Mouse (Mus musculus) cerebellum, adult 2 months (tissue): ENCODE results near the gene Mthfd2l. TPM values are rescaled to one million over a fixed set of nuclear protein-coding genes. Genes with fewer than 3 reads are reported as not detected.

Source experiments
- DNase-seq, 2 experiments: peaks; one replicate each; pipeline ENCODE4 v3.0.0; 2021
- H3K27ac ChIP-seq: fragments of 200-500 bp; 2 replicates; pipeline ENCODE4 v1.5.1; 2012; ENCODE audit warnings: low read length, control low read depth, inconsistent platforms; ENCODE audit not compliant: insufficient read depth
- H3K27me3 ChIP-seq: fragments of 200-500 bp; 2 replicates; pipeline ENCODE4 v1.6.1; 2012; ENCODE audit warnings: inconsistent platforms, mild to moderate bottlenecking, low read length, moderate library complexity; ENCODE audit not compliant: control insufficient read depth, insufficient read depth
- H3K4me1 ChIP-seq: fragments of 200-500 bp; 2 replicates; pipeline ENCODE4 v1.6.1; 2011; ENCODE audit warnings: low read length; ENCODE audit not compliant: control insufficient read depth, insufficient read depth
- H3K4me3 ChIP-seq: fragments of 200-500 bp; replicated peaks from 2 replicates; pipeline ENCODE3; 2011; ENCODE audit warnings: mild to moderate bottlenecking, low read depth, low read length, control low read depth; ENCODE audit not compliant: insufficient read depth
- CTCF ChIP-seq: fragments of 200-500 bp; IDR thresholded peaks from 2 replicates; pipeline ENCODE4 v1.5.1; 2011; ENCODE audit warnings: low read depth, mild to moderate bottlenecking, control low read depth, low read length, moderate library complexity, borderline replicate concordance; ENCODE audit not compliant: insufficient read depth
- POLR2A ChIP-seq: fragments of 200-500 bp; IDR thresholded peaks from 2 replicates; pipeline ENCODE4 v1.6.1; 2011; ENCODE audit warnings: low read length, control low read depth, borderline replicate concordance; ENCODE audit not compliant: insufficient read depth
- WGBS: fragments of 180-500 bp; shearing (Covaris S2); methylation state at CpG from one replicate; pipeline ENCODE4 v1.1.7; 2018; 5-methylcytosine and 5-hydroxymethylcytosine counted together
- polyA plus RNA-seq: library from polyadenylated mRNA; depleted of rRNA; stranded (reverse); fragments of >200 nt; gene quantifications from 2 replicates; pipeline ENCODE4 v1.2.3, GENCODE M21; 2012

Mthfd2l gene
- polyA plus RNA-seq, 1 experiment, result 18.0 TPM

GRCm38 (mm10) chr5:90908983-90909382 is 21.9 kb upstream of the Mthfd2l start:
- Histone ChIP-seq H3K27ac (no peak overlapping the region), H3K27me3 (no peaks in the 10 kb centered on the region; the same call in 1 of the 2 replicates), H3K4me1 (no peaks in the 10 kb centered on the region), H3K4me3 (no peak overlapping the region)
- 1% methylated on average over 2 of the region's 2 CpGs for WGBS
- TF ChIP-seq POLR2A, result no peak
- TF ChIP-seq CTCF, result peak; percentile 94
- peak; percentile 52 to 67 for DNase-seq

GRCm38 (mm10) chr5:90919495-90919894 is 11.4 kb upstream of the Mthfd2l start:
- no peaks in the 10 kb centered on the region for H3K27me3 ChIP-seq
- H3K4me1 ChIP-seq, result no peaks in the 10 kb centered on the region
- WGBS, result 79% methylated on average over 2 of the region's 2 CpGs
- no peak for DNase-seq
- no peak overlapping the region for H3K27ac ChIP-seq
- no peak overlapping the region for H3K4me3 ChIP-seq
- TF ChIP-seq CTCF, result no peak
- TF ChIP-seq POLR2A, result no peak

GRCm38 (mm10) chr5:90922958-90923357 is 8.0 kb upstream of the Mthfd2l start:
- TF ChIP-seq CTCF (no peak), POLR2A (no peak)
- Histone ChIP-seq H3K27me3 (no peaks in the 10 kb centered on the region), H3K4me1 (no peaks in the 10 kb centered on the region), H3K4me3 (no peak overlapping the region), H3K27ac (no peak overlapping the region)
- no peak for DNase-seq
- WGBS, result 94% methylated on average over 4 of the region's 4 CpGs

GRCm38 (mm10) chr5:90930546-90930945 is 371 bp upstream of the Mthfd2l start:
- Histone ChIP-seq H3K4me3 (peak overlapping the region; percentile 58), H3K27me3 (no peaks in the 10 kb centered on the region), H3K27ac (no peak overlapping the region), H3K4me1 (no peaks in the 10 kb centered on the region)
- no peak for DNase-seq
- TF ChIP-seq CTCF (no peak), POLR2A (no peak)
- 72% methylated on average over 2 of the region's 2 CpGs for WGBS

- Histone ChIP-seq H3K27ac (no peak overlapping the region), H3K4me1 (no peaks in the 10 kb centered on the region), H3K27me3 (no peaks in the 10 kb centered on the region), H3K4me3 (peak overlapping the region; percentile 58)
- no peak for TF ChIP-seq CTCF
- no peak for TF ChIP-seq POLR2A
- WGBS, result 47% methylated on average over 6 of the region's 6 CpGs
- DNase-seq, result no peak
Observed at GRCm38 (mm10) chr5:90931911-90932310, 994 bp downstream of the Mthfd2l start.

GRCm38 (mm10) chr5:90936706-90937105 is 5.8 kb downstream of the Mthfd2l start:
- TF ChIP-seq POLR2A (no peak), CTCF (no peak)
- Histone ChIP-seq H3K4me1 (no peaks in the 10 kb centered on the region), H3K4me3 (no peak overlapping the region), H3K27ac (no peak overlapping the region), H3K27me3 (no peaks in the 10 kb centered on the region)
- 85% methylated on average over 2 of the region's 2 CpGs for WGBS
- no peak for DNase-seq

GRCm38 (mm10) chr5:90945453-90945852 is 14.5 kb downstream of the Mthfd2l start:
- no peak for TF ChIP-seq CTCF
- TF ChIP-seq POLR2A, result no peak
- DNase-seq, result no peak
- H3K4me3 ChIP-seq, result no peak overlapping the region
- 82% methylated on average over 2 of the region's 2 CpGs for WGBS
- no peaks in the 10 kb centered on the region for H3K4me1 ChIP-seq
- no peaks in the 10 kb centered on the region for H3K27me3 ChIP-seq
- H3K27ac ChIP-seq, result no peak overlapping the region

GRCm38 (mm10) chr5:90949499-90949898 is 18.6 kb downstream of the Mthfd2l start:
- Histone ChIP-seq H3K4me1 (no peaks in the 10 kb centered on the region), H3K4me3 (no peak overlapping the region), H3K27me3 (no peaks in the 10 kb centered on the region), H3K27ac (no peak overlapping the region)
- DNase-seq, result no peak
- TF ChIP-seq CTCF (no peak), POLR2A (no peak)
- 66% methylated on average over 15 of the region's 15 CpGs for WGBS

GRCm38 (mm10) chr5:90951475-90951874 is 20.6 kb downstream of the Mthfd2l start:
- no peaks in the 10 kb centered on the region for H3K4me1 ChIP-seq
- TF ChIP-seq POLR2A (no peak), CTCF (peak; percentile 46; the same call in 1 of the 2 replicates)
- no peak overlapping the region for H3K4me3 ChIP-seq
- peak; percentile 28 to 64 for DNase-seq
- no peaks in the 10 kb centered on the region for H3K27me3 ChIP-seq
- no peak overlapping the region for H3K27ac ChIP-seq
- WGBS, result 36% methylated on average over 2 of the region's 2 CpGs
